Mouse (Mus musculus): ENCODE results near the gene Rwdd3.

Rwdd3 gene

DNA sequence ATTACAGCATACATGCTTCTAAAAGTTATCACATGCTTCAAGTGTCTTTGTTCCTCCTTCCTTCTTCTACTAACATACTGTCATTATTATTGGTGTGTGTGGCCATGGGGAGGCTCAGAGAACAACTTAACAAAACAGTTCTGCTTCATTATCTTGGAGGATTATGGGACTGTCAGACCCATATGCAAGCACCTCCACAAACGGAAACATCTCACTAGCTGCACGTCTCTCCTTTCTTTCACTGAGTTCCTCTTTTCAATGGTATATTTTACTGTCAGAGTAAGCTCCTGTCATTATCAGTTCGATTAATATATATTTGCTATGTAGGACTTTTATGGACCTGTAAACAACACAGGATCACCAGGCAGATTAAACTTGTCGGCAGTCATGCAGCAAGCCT is 11.1 kb downstream of the Rwdd3 start:
- DNase-seq (ENCODE audit: low spot score) = no peak

DNA sequence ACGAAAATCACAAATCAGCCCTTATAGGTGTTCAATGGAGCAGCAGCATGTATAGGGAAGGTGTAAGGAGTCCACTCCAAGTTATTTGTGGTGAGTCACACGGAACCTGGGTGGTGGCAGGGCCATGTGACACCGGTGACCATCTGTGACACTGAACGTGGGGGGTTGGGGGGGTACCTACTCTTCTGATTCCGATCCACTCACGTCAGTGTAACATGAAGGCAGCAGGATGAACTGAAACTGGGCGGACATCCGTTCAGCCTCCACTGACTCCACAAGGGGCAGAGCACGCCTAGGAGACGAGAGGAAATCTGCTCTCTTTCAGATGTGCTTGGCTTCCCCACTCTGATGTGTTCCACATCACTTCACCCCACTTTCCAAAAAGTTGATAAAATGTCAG is 11.9 kb downstream of the Rwdd3 start:
- DNase-seq (ENCODE audit: low spot score) = no peak

- DNase-seq (ENCODE audit: low spot score) = no peak
Observed at GRCm38 (mm10) chr3:121158901-121159351, 12.6 kb downstream of the Rwdd3 start.

- DNase-seq (ENCODE audit: low spot score) = no peak
Observed at GRCm38 (mm10) chr3:121157546-121158330, 13.8 kb downstream of the Rwdd3 start.

DNA sequence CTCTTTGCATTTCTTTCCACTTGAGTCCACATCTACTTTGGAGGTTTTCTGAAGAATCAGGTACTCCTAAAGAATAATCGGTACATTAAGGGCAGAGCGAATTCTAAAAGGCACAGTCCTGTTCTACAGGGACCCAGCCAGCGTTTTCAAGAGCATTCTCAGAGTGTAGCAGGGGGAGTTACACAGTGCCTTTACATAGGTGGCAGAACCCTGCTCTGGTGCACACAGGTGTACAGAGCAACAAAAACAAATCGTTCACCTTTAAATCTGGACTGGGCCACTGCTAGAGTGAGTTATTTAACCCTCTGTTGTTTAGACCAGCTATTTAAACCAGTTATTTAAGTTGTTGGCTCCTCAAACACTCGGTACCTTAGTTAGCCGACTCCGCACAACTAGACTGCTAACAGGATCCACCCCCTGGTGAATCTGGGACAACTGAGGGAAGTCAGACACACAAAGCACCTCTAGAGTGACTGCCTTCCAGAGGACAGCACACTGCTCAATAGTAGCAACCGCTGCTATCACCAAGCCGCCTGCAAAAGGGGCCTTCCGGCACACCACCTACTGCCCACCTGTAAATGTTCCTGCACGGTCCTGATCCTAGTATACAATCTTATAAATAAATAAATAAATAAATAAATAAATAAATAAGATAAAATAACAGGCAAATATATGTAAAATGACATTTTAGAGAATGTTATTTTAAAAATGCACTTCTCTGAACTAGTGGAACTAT is 14.9 kb downstream of the Rwdd3 start:
- DNase-seq (ENCODE audit: low spot score) = no peak

GRCm38 (mm10) chr3:121156043-121156442 is 15.5 kb downstream of the Rwdd3 start:
- DNase-seq (ENCODE audit: low spot score) = no peak

DNA sequence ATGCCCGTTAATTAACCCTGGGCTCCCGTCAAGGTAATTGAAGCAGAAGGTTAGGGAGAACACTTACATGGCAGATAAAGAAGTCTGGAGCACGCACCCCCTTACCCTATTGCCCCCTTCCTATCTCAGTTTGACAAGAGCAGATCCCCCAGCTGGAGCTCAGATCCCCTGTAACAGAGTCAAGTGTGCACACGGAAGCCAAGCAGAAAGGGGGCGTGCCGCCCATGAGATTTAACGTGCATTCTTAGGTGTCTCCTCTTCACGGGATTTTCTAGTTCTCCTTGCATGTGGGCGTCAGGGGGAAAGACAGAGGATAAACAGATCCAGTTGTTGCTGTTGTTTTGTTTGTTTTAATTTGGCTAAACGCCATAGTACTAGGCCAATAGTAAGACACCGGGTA is 37.6 kb downstream of the Rwdd3 start:
- no peak for DNase-seq (ENCODE audit: low spot score)

GRCm38 (mm10) chr3:121133039-121133438 is 38.5 kb downstream of the Rwdd3 start:
- no peak for DNase-seq (ENCODE audit: low spot score)

DNA sequence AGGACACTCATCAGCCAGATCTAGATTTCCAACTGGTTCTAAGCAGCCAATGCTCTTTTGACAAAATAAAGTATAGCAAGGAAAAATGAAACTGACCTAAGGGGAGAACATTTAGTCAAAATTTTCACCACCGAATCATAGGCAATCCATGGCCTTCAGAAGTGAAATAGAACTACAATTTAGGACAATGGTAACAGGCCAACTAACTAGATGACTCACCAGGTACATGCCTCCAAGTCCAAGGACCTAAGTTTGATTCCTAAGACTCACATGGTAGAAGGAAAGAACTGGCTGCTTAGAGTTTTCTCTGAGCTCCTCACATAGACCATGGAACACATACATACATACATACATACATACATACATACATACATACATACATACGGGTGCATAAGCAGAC is 44.3 kb downstream of the Rwdd3 start:
- DNase-seq (ENCODE audit: low spot score) = no peak

DNA sequence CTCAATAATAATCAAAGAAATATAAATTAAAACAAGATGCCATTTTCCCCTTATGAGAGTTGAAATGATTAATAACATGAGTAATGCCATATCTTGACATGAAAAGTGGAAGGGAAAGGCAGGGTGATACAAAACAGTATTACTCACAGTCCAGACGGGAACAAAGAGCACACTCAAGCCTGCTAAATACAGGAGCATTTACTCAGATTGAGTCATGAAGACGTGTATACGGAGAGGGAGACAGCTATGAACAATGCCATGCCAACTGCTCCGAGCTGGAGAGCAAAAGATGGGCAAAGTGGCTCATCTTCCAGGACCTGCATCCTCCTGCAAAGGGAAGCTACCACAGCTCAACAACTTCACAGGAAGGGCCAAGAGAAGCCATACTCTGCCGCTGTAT is 45.0 kb downstream of the Rwdd3 start:
- DNase-seq (ENCODE audit: low spot score) = no peak

DNA sequence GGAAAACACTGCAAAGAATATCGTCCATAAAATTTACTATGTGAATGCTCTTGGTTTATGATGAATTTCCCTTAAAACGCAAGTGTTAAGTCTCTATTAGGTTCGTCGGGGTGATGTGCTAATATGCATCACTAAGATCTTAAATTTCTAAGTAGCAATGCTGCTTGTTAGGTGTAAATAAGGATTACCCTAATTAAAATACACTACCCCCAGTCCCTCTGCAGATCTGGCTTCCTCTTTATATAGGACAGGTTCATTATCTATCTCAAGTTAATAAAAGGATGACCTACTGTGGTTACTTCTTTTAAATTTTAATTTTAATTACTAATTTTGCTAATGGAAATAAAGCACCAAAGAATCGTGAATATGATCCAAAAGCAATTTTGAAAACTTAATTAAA is 50.4 kb downstream of the Rwdd3 start:
- DNase-seq (ENCODE audit: low spot score) = no peak

- DNase-seq (ENCODE audit: low spot score) = no peak
Observed at GRCm38 (mm10) chr3:121116590-121116989, 54.9 kb downstream of the Rwdd3 start.

DNA sequence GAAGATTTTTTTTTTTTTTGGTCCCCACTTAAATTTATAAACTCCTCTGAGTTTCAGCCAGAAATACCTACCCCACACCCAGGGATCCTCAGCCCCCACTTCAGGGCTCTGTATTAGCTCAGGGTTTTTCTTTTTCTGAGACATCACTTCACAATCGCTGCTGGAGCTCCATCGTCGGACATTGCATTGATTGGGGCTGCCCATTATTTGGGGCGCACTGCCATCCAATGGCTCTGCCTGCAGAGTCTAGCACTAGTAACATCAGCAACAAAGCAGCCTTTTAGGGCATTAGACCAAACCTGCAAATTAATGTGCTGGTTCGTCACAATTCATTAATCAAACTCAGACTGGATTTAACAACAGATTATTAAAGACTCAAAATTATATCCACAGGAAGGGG is 55.4 kb downstream of the Rwdd3 start:
- no peak for DNase-seq (ENCODE audit: low spot score)

GRCm38 (mm10) chr3:121111068-121111467 is 60.4 kb downstream of the Rwdd3 start:
- DNase-seq (ENCODE audit: low spot score) = no peak

DNA sequence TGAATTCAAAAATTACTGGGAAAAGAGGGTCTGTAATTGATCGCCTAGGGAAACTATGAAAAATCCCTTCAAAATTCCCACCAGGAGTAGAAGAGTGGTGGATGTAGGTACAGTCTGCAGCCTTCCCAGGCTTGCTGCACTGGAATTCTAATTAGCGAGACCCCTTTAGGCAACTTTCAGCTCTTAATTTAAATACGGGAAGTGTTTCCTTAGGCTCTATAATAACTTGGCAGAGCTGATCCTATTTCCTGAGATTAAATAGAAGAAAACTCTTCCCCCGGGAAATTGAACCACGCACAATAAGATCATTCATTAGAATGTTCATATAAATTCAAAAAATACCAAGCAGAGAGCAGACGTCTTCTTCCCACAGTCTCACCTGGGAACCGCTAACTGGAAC is 61.1 kb downstream of the Rwdd3 start:
- no peak for DNase-seq (ENCODE audit: low spot score)

DNA sequence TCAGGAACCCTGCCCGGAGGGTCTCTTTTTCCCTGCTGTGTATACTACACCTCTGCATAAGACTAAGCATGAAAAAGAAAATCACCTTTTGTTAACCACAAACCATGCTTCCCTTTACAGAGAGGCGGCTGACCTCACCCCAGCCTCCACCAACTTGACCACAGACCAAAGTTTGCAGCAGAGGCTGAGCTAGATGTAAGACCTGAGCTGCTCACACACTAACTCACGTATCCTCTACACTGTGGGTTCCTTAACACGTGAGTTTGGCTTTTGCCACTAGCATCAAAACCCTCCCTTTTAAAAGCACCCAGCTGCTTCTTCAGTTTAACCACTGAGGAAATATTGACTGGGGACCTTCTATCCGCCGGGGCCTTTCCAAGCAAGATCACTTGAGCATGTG is 64.0 kb downstream of the Rwdd3 start:
- no peak for DNase-seq (ENCODE audit: low spot score)

DNA sequence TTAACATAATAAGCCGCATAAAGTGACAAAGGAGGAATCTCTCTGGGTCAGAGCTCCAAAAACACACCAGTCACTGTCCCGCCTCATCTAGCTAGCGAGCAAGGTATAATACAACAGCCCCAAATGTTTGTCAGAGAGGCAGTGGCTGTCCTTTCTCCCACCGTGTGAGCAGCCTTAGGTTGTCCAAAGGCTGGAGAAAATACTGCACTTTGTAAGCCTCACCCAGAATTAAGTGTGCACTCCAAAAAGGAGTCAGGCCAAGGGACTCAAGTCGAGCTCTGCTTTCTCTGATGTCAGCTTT is 66.1 kb downstream of the Rwdd3 start:
- no peak for DNase-seq (ENCODE audit: low spot score)

Data from urinary bladder, postnatal 10 days (tissue).